Mouse (Mus musculus) brain, embryonic 14.5 days (tissue): Measurements from ENCODE around the gene Spata31d1a.
"Not testable (repeated sequence)": the region's sequence is repeated elsewhere in the genome, so short reads cannot be mapped to it uniquely, and the experiment has no call there.

Source experiments
- CTCF ChIP-seq: fragments of 200-500 bp; IDR thresholded peaks from 2 replicates; pipeline ENCODE4 v1.5.1; 2012; ENCODE audit warnings: inconsistent platforms, mild to moderate bottlenecking, moderate library complexity, borderline replicate concordance; ENCODE audit not compliant: insufficient read depth, insufficient read length; ENCODE audit errors: extremely low read depth
- POLR2A ChIP-seq: fragments of 200-500 bp; IDR thresholded peaks from 2 replicates; pipeline ENCODE4 v1.6.1; 2012; ENCODE audit warnings: mild to moderate bottlenecking, inconsistent platforms, borderline replicate concordance; ENCODE audit not compliant: poor library complexity, insufficient read depth, insufficient read length, severe bottlenecking; ENCODE audit errors: extremely low read depth

GRCm38 (mm10) chr13:59718857-59719440 lies 8.8 kb upstream of the Spata31d1a start:
- TF ChIP-seq POLR2A, CTCF: not testable (repeated sequence)
